Mouse (Mus musculus) heart, embryonic 14.5 days (tissue): Measurements from ENCODE around the gene Pde4b. TPM values are rescaled to one million over a fixed set of nuclear protein-coding genes. Genes with fewer than 3 reads are reported as not detected.

Experiments
- ATAC-seq: fragments of 200-750 bp; cut with Nextera tagmentation; 2 replicates; pipeline ENCODE4 v1.8.0; 2017; ENCODE audit warnings: low read depth, moderate TSS enrichment; ENCODE audit not compliant: insufficient number of reproducible peaks, insufficient read depth, low FRiP score
- H3K27ac ChIP-seq, 2 experiments: fragments of 200-500 bp in 1 of 2; fragments of 300-500 bp in 1 of 2; sonication (generic) in 1 of 2; replicated peaks in 1 of 2; 2 replicates each; pipeline ENCODE4 v1.5.1; 2012 to 2014; ENCODE audit warnings: low read depth in 2 of 2, low read length in 2 of 2, control low read depth in 1 of 2, mild to moderate bottlenecking in 1 of 2, mixed read lengths in 1 of 2; ENCODE audit not compliant: control insufficient read depth in 1 of 2, insufficient read depth in 1 of 2
- H3K27me3 ChIP-seq: fragments of 300-500 bp; sonication (generic); 2 replicates; pipeline ENCODE4 v1.6.1; 2014; ENCODE audit warnings: mild to moderate bottlenecking, low read length, control low read depth; ENCODE audit not compliant: control insufficient read depth, insufficient read depth
- H3K36me3 ChIP-seq: fragments of 300-500 bp; sonication (generic); 2 replicates; pipeline ENCODE4 v1.6.1; 2014; ENCODE audit warnings: mild to moderate bottlenecking, control low read depth, low read length, mixed read lengths; ENCODE audit not compliant: control insufficient read depth, insufficient read depth
- H3K4me1 ChIP-seq, 2 experiments: fragments of 200-500 bp in 1 of 2; fragments of 300-500 bp in 1 of 2; sonication (generic) in 1 of 2; 2 replicates each; pipeline ENCODE4 v1.6.1; 2012 to 2014; ENCODE audit warnings: low read length in 2 of 2, control low read depth in 1 of 2, mixed read lengths in 1 of 2; ENCODE audit not compliant: control insufficient read depth in 2 of 2, insufficient read depth in 2 of 2
- H3K4me2 ChIP-seq: fragments of 300-500 bp; sonication (generic); 2 replicates; pipeline ENCODE4 v1.6.1; 2014; ENCODE audit warnings: mild to moderate bottlenecking, low read length
- H3K4me3 ChIP-seq, 2 experiments: fragments of 200-500 bp in 1 of 2; fragments of 300-500 bp in 1 of 2; sonication (generic) in 1 of 2; 2 replicates each; pipeline ENCODE4 v1.5.1; 2012 to 2014; ENCODE audit warnings: low read length in 2 of 2, mild to moderate bottlenecking in 2 of 2, control low read depth in 1 of 2, low read depth in 1 of 2, moderate library complexity in 1 of 2; ENCODE audit not compliant: control insufficient read depth in 1 of 2, insufficient read depth in 1 of 2
- H3K9ac ChIP-seq: fragments of 300-500 bp; sonication (generic); 2 replicates; pipeline ENCODE4 v1.6.1; 2014; ENCODE audit warnings: mild to moderate bottlenecking, low read length
- H3K9me3 ChIP-seq: fragments of 300-500 bp; sonication (generic); 2 replicates; pipeline ENCODE4 v1.6.1; 2016; ENCODE audit warnings: low read length, control low read depth; ENCODE audit not compliant: control insufficient read depth
- WGBS: fragments of 180-500 bp; shearing (Covaris S2); extraction: QIAGEN DNeasy Blood & Tissue Kit; methylation state at CpG from one replicate; pipeline ENCODE4 v1.1.7; 2014; 5-methylcytosine and 5-hydroxymethylcytosine counted together
- polyA plus RNA-seq: library from polyadenylated mRNA; unstranded; fragments of >200 nt; fragmentation: Nextera tagmentation; extraction: Ambion mirVana; gene quantifications from 2 replicates; pipeline ENCODE4 v1.2.1, GENCODE M21; 2014

The Pde4b gene
- polyA plus RNA-seq, 1 experiment from 2014 or later = 30.5 TPM

DNA sequence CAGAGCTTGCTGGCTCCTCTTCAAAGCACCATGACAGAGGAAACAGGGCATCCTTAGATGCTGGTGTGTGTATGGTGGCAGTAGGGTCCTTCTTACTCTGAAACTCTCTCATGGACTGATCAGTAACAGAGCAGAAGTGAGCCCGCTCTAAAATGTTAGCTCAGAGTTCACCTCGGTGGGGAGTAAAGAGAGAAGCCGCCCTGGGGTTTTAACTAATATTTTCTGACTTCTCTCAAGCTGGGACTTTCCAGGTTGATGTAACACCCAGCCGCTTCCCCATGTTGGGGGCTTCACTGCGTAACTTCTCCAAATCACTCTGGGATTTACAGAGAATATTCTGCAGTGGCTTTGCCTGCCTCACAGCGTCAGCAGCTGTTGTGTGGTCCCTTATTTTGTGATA, 484.7 kb downstream of the Pde4b start:
- H3K4me1 ChIP-seq = peaks cover 26 to 49% of the 10 kb centered on the region in 2 experiments
- ATAC-seq = no peak
- no peaks in the 10 kb centered on the region for H3K36me3 ChIP-seq
- H3K27me3 ChIP-seq = no peaks in the 10 kb centered on the region
- H3K4me3 ChIP-seq = peak overlapping the region; percentile 27 to 55
- peak overlapping the region; percentile 82 for H3K4me2 ChIP-seq
- H3K9me3 ChIP-seq = no peaks in the 10 kb centered on the region
- peak overlapping the region; percentile 81 for H3K9ac ChIP-seq
- peak overlapping the region; percentile 53 to 59 for H3K27ac ChIP-seq
- 73% methylated on average over 6 of the region's 6 CpGs for WGBS

GRCm38 (mm10) chr4:102572591-102572990, 485.2 kb downstream of the Pde4b start:
- WGBS = 65% methylated on average over 3 of the region's 3 CpGs
- H3K9me3 ChIP-seq = no peaks in the 10 kb centered on the region
- no peaks in the 10 kb centered on the region for H3K36me3 ChIP-seq
- peak overlapping the region; percentile 27 to 55; a peak in 3 of 4 replicates for H3K4me3 ChIP-seq
- H3K27me3 ChIP-seq = no peaks in the 10 kb centered on the region
- ATAC-seq = no peak
- peaks cover 23 to 46% of the 10 kb centered on the region in 2 experiments for H3K4me1 ChIP-seq
- peak overlapping the region; percentile 81 for H3K9ac ChIP-seq
- peak overlapping the region; percentile 53 to 71; a peak in 3 of 4 replicates for H3K27ac ChIP-seq
- peak overlapping the region; percentile 82 for H3K4me2 ChIP-seq

- H3K4me1 ChIP-seq = peaks cover 16 to 40% of the 10 kb centered on the region in 2 experiments
- H3K4me3 ChIP-seq = peak overlapping the region in 1 of 2 experiments; percentile 55; a peak in 1 of 4 replicates
- no peak for ATAC-seq
- H3K9ac ChIP-seq = peak overlapping the region; percentile 81
- no peaks in the 10 kb centered on the region for H3K36me3 ChIP-seq
- WGBS = 79% methylated on average over 4 of the region's 4 CpGs
- H3K9me3 ChIP-seq = no peaks in the 10 kb centered on the region
- peak overlapping the region; percentile 82 for H3K4me2 ChIP-seq
- H3K27me3 ChIP-seq = no peaks in the 10 kb centered on the region
- H3K27ac ChIP-seq = peak overlapping the region; percentile 24 to 71; a peak in 3 of 4 replicates
Measured at GRCm38 (mm10) chr4:102573361-102573781, 486.0 kb downstream of the Pde4b start.

DNA sequence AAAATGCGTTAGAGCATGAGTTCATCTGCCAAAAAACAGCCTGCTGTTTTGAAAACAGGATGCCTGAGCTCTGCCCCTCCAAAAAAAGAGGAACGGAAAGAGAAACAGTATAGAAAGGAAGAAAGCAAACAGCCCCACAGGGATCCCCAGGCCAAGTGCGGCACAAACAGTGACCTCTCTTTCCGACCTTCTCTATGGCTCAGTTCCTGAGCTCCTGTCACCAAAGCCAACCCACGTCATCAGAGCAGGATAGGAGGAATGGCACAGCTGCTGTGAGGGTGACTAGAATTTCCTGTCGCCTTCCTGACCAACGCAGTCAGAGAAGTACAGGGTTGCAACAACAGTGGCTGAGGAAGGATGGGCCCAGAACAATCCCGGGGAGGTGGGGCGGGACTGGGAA, 486.9 kb downstream of the Pde4b start:
- Histone ChIP-seq H3K4me2 (peak overlapping the region; percentile 82), H3K4me1 (peaks cover 8 to 32% of the 10 kb centered on the region in 2 experiments), H3K4me3 (peak overlapping the region in 1 of 2 experiments; percentile 3; a peak in 1 of 4 replicates), H3K36me3 (no peaks in the 10 kb centered on the region), H3K9ac (peak overlapping the region; percentile 81; the same call in 1 of the 2 replicates), H3K27ac (peak overlapping the region; percentile 40 to 71; a peak in 3 of 4 replicates), H3K27me3 (no peaks in the 10 kb centered on the region), H3K9me3 (no peaks in the 10 kb centered on the region)
- peak; percentile 65 for ATAC-seq
- 45% methylated on average over 9 of the region's 9 CpGs for WGBS

- 72% methylated on average over 10 of the region's 10 CpGs for WGBS
- Histone ChIP-seq H3K4me2 (peak overlapping the region; percentile 82), H3K27me3 (no peaks in the 10 kb centered on the region), H3K4me1 (peaks cover 6 to 27% of the 10 kb centered on the region in 2 experiments), H3K9ac (no peak overlapping the region), H3K9me3 (no peaks in the 10 kb centered on the region), H3K36me3 (no peaks in the 10 kb centered on the region), H3K4me3 (no peak overlapping the region), H3K27ac (peak overlapping the region in 1 of 2 experiments; percentile 71; a peak in 2 of 4 replicates)
- ATAC-seq = no peak
Measured at GRCm38 (mm10) chr4:102574666-102575254, 487.4 kb downstream of the Pde4b start.

DNA sequence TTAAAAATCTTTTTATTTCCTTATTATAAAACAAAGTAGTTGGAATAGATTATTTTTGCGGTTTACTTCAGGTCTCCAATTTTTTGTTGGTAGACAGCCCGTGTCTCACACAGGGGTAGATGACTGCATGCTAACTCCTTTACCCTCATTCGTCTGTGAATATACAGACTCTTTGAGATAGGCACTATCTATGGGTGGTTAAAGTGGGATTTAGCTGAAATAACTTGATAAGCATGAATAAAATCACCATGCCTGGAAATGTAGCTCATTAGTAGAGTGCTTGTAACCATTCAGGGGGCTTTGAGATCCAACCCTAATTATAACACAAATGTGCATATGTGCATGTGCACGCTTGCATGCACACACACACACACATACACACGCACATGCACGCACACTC, 488.8 kb downstream of the Pde4b start:
- WGBS = 80% methylated on average over 6 of the region's 6 CpGs
- no peaks in the 10 kb centered on the region for H3K9me3 ChIP-seq
- H3K27me3 ChIP-seq = no peaks in the 10 kb centered on the region
- H3K36me3 ChIP-seq = no peaks in the 10 kb centered on the region
- no peak overlapping the region for H3K4me2 ChIP-seq
- ATAC-seq = no peak
- no peak overlapping the region for H3K4me3 ChIP-seq
- H3K27ac ChIP-seq = no peak overlapping the region
- H3K9ac ChIP-seq = no peak overlapping the region
- H3K4me1 ChIP-seq = peaks cover 6 to 23% of the 10 kb centered on the region in 2 experiments

DNA sequence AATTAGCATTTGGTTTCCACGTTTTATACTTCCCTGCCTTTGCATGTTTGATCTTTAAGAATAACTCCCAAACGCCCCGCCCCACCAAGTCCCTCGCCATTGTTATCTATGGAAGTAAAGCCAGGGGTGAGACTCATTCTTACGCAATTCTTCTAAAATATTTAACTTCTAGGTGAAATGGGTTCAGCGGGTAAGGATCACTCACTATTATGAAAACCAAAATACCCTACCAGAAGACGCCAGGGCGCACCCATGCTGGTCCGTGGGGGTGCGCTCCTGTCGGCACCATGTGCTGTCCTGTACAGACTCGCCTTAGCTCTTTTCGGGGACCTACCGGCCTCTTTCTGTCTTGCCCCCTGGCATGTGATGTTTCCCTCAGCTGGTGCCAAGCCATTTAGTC, 490.3 kb downstream of the Pde4b start:
- no peaks in the 10 kb centered on the region for H3K36me3 ChIP-seq
- no peak overlapping the region; a peak in 1 of 4 replicates for H3K27ac ChIP-seq
- peaks cover 9 to 24% of the 10 kb centered on the region in 2 experiments for H3K4me1 ChIP-seq
- no peaks in the 10 kb centered on the region for H3K27me3 ChIP-seq
- no peak overlapping the region for H3K9ac ChIP-seq
- no peak overlapping the region for H3K4me3 ChIP-seq
- H3K4me2 ChIP-seq = 0 out of 2 replicates have a peak overlapping the region, but pooled peaks have one; percentile 10
- ATAC-seq = no peak
- H3K9me3 ChIP-seq = no peaks in the 10 kb centered on the region
- WGBS = 81% methylated on average over 14 of the region's 14 CpGs
